Mouse (Mus musculus) limb, embryonic 11.5 days (tissue): Measurements from ENCODE around the gene Golm1. TPM values are rescaled to one million over a fixed set of nuclear protein-coding genes. Genes with fewer than 3 reads are reported as not detected.

Experiments used
- ATAC-seq: fragments of 200-750 bp; cut with Nextera tagmentation; 2 replicates; pipeline ENCODE4 v1.8.0; 2017; ENCODE audit warnings: low read depth; ENCODE audit not compliant: insufficient number of reproducible peaks, low FRiP score, low TSS enrichment
- DNase-seq: peaks from one replicate; pipeline ENCODE4 v3.0.0-alpha.2; 2015; ENCODE audit warnings: low spot score
- H3K27ac ChIP-seq: fragments of 300-500 bp; sonication (generic); replicated peaks from 2 replicates; pipeline ENCODE4 v1.5.1; 2014; ENCODE audit warnings: low read depth, mild to moderate bottlenecking, low read length
- H3K27me3 ChIP-seq: fragments of 300-500 bp; sonication (generic); 2 replicates; pipeline ENCODE4 v1.6.1; 2014; ENCODE audit warnings: mild to moderate bottlenecking, low read length, mixed read lengths; ENCODE audit not compliant: control insufficient read depth, insufficient read depth
- H3K36me3 ChIP-seq: fragments of 300-500 bp; sonication (generic); 2 replicates; pipeline ENCODE4 v1.6.1; 2014; ENCODE audit warnings: mild to moderate bottlenecking, low read length, moderate library complexity, mixed read lengths; ENCODE audit not compliant: control insufficient read depth, insufficient read depth
- H3K4me1 ChIP-seq: fragments of 300-500 bp; sonication (generic); 2 replicates; pipeline ENCODE4 v1.6.1; 2014; ENCODE audit warnings: low read length, mixed read lengths; ENCODE audit not compliant: control insufficient read depth, insufficient read depth
- H3K4me2 ChIP-seq: fragments of 300-500 bp; sonication (generic); 2 replicates; pipeline ENCODE4 v1.6.1; 2014; ENCODE audit warnings: low read depth, mild to moderate bottlenecking, moderate library complexity; ENCODE audit not compliant: severe bottlenecking
- H3K4me3 ChIP-seq: fragments of 300-500 bp; sonication (generic); 2 replicates; pipeline ENCODE4 v1.5.1; 2014; ENCODE audit warnings: low read depth, low read length
- H3K9ac ChIP-seq: fragments of 300-500 bp; sonication (generic); 2 replicates; pipeline ENCODE4 v1.6.1; 2014; ENCODE audit warnings: mild to moderate bottlenecking, low read length
- H3K9me3 ChIP-seq: fragments of 300-500 bp; sonication (generic); 2 replicates; pipeline ENCODE4 v1.6.1; 2016; ENCODE audit warnings: low read length; ENCODE audit not compliant: control insufficient read depth
- WGBS: fragments of 180-500 bp; shearing (Covaris S2); extraction: QIAGEN DNeasy Blood & Tissue Kit; methylation state at CpG from one replicate; pipeline ENCODE4 v1.1.7; 2014; 5-methylcytosine and 5-hydroxymethylcytosine counted together
- polyA plus RNA-seq: library from polyadenylated mRNA; unstranded; fragments of >200 nt; fragmentation: Nextera tagmentation; extraction: Ambion mirVana; gene quantifications from 2 replicates; pipeline ENCODE4 v1.2.1, GENCODE M21; 2014

Golm1 gene
- polyA plus RNA-seq, 1 experiment from 2014 or later: 67.2 TPM

DNA sequence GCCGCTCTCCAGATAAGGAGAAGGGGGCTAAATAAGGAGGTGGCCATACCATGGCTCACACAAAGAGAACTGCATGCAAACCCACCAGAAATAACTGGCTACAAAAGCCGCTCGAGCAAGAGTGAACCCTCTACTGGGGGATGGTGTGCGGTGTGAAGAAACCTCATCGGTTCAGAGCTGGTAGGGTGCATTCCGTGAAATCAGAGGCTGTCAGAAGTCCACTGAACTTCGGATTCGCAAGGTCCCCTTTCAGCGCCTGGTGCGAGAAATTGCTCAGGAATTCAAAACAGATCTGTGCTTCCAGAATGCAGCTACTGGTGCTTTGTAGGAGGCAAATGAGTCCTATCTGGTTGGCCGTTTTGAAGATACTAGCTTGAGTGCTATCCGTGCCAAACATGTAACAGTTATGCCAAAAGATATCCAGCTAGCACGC lies 12.7 kb upstream of the Golm1 start:
- Histone ChIP-seq H3K4me1 (no peaks in the 10 kb centered on the region), H3K27ac (no peak overlapping the region), H3K4me3 (no peak overlapping the region), H3K36me3 (no peaks in the 10 kb centered on the region), H3K9me3 (no peaks in the 10 kb centered on the region), H3K27me3 (no peaks in the 10 kb centered on the region), H3K9ac (no peak overlapping the region), H3K4me2 (no peak overlapping the region)
- 76% methylated on average over 13 of the region's 13 CpGs for WGBS
- DNase-seq (no peak), ATAC-seq (no peak)

DNA sequence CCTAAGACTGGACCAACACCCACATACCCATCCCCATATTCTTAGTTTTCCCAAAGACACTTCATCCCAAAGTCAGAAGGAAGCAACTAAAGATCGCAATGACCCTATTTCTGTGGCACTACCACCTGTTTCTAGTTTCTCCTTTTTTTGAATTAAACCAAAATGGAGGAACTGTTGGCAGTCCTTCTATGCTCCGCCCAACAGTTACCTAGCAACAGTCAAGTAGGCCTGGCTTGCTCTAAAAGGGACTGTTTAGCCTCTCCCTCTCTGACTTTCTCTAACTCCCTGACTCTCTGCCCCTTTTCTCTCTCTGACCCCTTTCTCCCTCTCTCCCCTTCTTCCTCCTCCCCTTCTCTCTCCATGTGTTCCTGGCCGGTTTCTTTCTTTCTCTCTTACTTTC lies 9.6 kb upstream of the Golm1 start:
- Histone ChIP-seq H3K4me2 (no peak overlapping the region), H3K9ac (no peak overlapping the region), H3K27ac (no peak overlapping the region), H3K9me3 (no peaks in the 10 kb centered on the region), H3K36me3 (no peaks in the 10 kb centered on the region), H3K4me1 (no peaks in the 10 kb centered on the region), H3K27me3 (no peaks in the 10 kb centered on the region), H3K4me3 (no peak overlapping the region)
- WGBS: 85% methylated on average over 3 of the region's 3 CpGs
- DNase-seq: no peak
- ATAC-seq: no peak

DNA sequence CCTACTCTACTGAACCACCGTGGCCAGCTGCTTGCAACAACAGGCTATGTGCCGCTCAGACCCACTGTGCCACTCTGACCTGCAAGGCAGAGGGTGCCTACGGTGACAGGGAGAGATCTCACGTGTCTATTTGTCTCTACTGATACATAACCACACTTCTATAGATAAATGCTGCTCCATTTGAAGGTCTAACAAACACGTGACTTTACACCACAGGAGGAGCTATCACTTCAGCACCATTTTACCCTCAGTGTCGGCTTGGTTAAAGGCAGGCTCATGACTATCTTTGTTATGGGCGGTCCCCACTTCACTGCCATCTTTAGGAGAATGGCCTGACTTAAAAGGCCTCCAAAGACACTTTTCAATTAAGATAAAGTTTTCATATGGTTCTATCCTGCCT lies 7.0 kb upstream of the Golm1 start:
- no peak overlapping the region for H3K4me3 ChIP-seq
- no peaks in the 10 kb centered on the region for H3K36me3 ChIP-seq
- H3K4me1 ChIP-seq: no peaks in the 10 kb centered on the region
- H3K27me3 ChIP-seq: no peaks in the 10 kb centered on the region
- no peak overlapping the region for H3K4me2 ChIP-seq
- no peaks in the 10 kb centered on the region for H3K9me3 ChIP-seq
- H3K9ac ChIP-seq: no peak overlapping the region
- 32% methylated on average over 7 of the region's 7 CpGs for WGBS
- no peak for DNase-seq
- H3K27ac ChIP-seq: no peak overlapping the region
- ATAC-seq: no peak

DNA sequence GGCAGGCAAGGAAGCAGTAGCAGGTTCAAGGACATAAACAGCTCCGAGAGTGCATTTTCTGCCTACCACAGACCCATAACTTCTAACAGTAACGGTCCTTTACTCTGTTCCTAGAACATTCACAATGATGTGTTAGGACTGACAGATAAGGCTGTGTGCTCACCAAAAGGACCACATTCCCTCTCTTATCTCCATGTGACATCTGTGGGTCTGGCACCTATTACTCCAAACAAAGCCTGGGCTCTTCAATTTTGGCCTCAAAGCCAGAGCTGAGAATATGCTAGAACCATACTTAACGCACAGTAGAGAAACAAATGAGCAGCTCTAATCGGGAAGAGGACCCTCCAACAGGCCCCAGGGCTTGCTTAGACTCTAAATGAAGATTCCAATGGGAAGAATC lies 4.3 kb upstream of the Golm1 start:
- WGBS: 62% methylated on average over 4 of the region's 4 CpGs
- Histone ChIP-seq H3K4me2 (no peak overlapping the region), H3K27ac (no peak overlapping the region), H3K9ac (no peak overlapping the region), H3K4me1 (no peaks in the 10 kb centered on the region), H3K9me3 (no peaks in the 10 kb centered on the region), H3K4me3 (no peak overlapping the region), H3K27me3 (no peaks in the 10 kb centered on the region), H3K36me3 (no peaks in the 10 kb centered on the region)
- DNase-seq: no peak
- ATAC-seq: no peak

DNA sequence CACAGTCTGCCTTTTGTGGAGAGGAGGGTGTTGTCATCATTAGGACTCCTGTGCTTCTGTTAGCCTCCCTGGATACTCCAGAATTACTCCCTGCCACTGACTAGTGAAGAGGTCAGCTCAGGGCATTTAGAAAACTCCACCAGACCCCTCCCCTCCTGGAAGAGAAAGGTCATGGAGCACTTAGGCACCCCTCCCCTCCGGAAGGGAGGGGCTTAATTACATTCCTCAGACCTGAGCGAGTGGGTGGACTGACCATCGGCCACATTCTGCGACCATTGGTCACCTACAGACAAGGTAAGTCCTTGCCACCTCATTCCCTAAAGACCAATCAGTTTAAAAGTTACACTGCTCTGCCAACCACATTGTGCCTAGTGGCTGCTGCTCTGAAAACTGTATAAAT lies 3.7 kb upstream of the Golm1 start:
- H3K4me1 ChIP-seq: no peaks in the 10 kb centered on the region
- H3K4me3 ChIP-seq: no peak overlapping the region
- no peaks in the 10 kb centered on the region for H3K27me3 ChIP-seq
- DNase-seq: no peak
- no peak overlapping the region for H3K4me2 ChIP-seq
- H3K36me3 ChIP-seq: no peaks in the 10 kb centered on the region
- no peak overlapping the region for H3K27ac ChIP-seq
- WGBS: 47% methylated on average over 4 of the region's 4 CpGs
- ATAC-seq: no peak
- H3K9me3 ChIP-seq: no peaks in the 10 kb centered on the region
- no peak overlapping the region for H3K9ac ChIP-seq

DNA sequence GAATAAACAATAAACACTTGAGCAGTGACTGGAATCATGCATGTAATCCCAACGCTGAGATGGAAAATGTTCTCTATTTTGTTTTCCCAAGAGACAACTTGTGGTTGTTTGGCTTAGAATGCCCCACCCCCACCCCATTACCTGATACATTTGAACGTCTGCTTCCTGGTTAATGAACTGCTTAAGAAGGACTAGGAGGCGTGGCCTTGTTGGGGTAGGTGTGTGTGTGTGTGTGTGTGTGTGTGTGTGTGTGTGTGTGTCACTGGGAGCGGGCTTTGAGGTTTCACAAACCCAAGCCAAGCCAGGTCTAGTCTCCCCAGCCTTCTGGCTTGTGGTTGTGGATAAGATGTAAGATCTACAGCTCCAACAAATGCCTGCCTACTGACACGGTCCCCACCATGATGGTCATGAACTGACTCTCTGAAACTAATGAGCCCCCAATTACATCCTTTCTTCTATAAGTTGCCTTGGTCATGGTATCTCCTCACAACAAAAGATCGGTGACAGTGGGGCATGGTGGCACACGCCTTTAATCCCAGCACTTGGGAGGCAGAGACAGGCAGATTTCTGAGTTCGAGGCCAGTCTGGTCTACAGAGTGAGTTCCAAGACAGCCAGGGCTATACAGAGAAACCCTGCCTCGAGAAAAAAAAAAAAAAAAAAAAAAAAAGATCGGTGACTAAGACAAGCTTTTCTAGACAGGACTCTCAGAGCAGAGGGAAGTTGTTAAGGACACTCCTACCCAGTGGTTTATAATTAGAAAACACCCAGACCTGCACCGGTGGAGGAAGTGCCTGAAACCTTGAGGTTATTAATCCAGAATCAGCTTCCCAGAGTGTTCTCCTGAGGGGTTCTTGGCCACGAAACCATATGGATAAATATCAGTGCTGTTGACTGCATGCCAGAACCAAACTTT lies 962 bp upstream of the Golm1 start:
- Histone ChIP-seq H3K4me1 (peaks cover 6% of the 10 kb centered on the region), H3K36me3 (peaks cover 2% of the 10 kb centered on the region; the same call in 1 of the 2 replicates), H3K4me2 (no peak overlapping the region), H3K4me3 (no peak overlapping the region), H3K27ac (no peak overlapping the region), H3K27me3 (no peaks in the 10 kb centered on the region), H3K9me3 (no peaks in the 10 kb centered on the region), H3K9ac (no peak overlapping the region)
- DNase-seq (no peak), ATAC-seq (no peak)
- 79% methylated on average over 12 of the region's 12 CpGs for WGBS

DNA sequence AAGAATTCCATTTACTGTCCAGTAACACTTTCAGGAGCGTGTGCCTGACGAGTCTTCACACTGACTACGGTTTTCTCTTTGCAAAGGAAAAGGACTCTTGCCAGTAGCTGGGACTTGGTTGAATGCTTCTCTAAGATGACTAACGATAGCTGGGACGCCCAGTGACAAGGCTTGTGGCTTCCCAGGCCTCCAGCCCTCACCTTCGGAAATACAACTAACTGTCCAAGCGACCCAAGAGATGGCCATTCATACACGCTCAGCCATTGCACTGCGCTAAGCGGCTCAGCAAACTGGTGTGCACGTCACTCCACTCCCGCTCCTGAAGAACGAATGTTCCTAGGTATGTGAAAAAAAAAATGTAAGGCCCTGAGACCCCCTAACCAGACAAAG lies 855 bp downstream of the Golm1 start:
- Histone ChIP-seq H3K9ac (peak overlapping the region; percentile 82), H3K4me3 (peak overlapping the region; percentile 75), H3K36me3 (peaks cover 2% of the 10 kb centered on the region; the same call in 1 of the 2 replicates), H3K27ac (peak overlapping the region; percentile 65; the same call in 1 of the 2 replicates), H3K4me1 (peaks cover 6% of the 10 kb centered on the region), H3K9me3 (no peaks in the 10 kb centered on the region), H3K4me2 (peak overlapping the region; percentile 80), H3K27me3 (no peaks in the 10 kb centered on the region)
- DNase-seq (peak; percentile 72), ATAC-seq (no peak)
- 1% methylated on average over 13 of the region's 13 CpGs for WGBS

DNA sequence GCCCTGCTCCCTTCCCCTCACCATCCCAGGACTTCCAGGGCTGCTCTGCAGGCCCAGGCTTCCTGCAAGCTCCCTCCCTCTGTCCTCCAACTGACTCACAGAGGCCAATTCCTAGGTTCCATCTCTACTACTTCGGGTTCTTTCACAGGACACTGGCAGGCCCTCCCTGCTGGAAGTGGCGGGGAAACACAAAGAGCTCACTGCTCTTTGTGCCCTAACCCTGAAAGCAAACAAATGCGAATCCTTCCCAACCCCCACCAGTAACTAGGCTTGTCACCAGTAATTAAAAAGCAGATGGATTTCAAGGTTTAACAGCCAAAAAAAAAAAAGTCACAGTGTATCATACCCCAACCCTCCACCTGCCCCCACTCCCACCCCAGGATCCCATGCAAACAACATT lies 1.4 kb downstream of the Golm1 start:
- Histone ChIP-seq H3K9ac (peak overlapping the region; percentile 82), H3K9me3 (no peaks in the 10 kb centered on the region), H3K4me2 (peak overlapping the region; percentile 80), H3K27me3 (no peaks in the 10 kb centered on the region), H3K27ac (no peak overlapping the region), H3K4me3 (peak overlapping the region; percentile 75), H3K4me1 (peaks cover 6% of the 10 kb centered on the region), H3K36me3 (peaks cover 2% of the 10 kb centered on the region; the same call in 1 of the 2 replicates)
- DNase-seq (peak; percentile 57), ATAC-seq (no peak)
- 4% methylated on average over 3 of the region's 3 CpGs for WGBS
